Mouse (Mus musculus) spleen, adult 2 months (tissue): ENCODE results near the gene Exosc7. TPM values are rescaled to one million over a fixed set of nuclear protein-coding genes. Genes with fewer than 3 reads are reported as not detected.

Source experiments
- DNase-seq, 2 experiments: peaks; one replicate each; pipeline versions ENCODE4 v3.0.0 to v3.0.0-alpha.2; 2012 to 2021; ENCODE audit warnings: low spot score in 2 of 2, low read depth in 1 of 2
- H3K27ac ChIP-seq: fragments of 200-500 bp; 2 replicates; pipeline ENCODE4 v1.5.1; 2012; ENCODE audit warnings: low read length, inconsistent platforms; ENCODE audit not compliant: insufficient read depth
- H3K27me3 ChIP-seq: fragments of 200-500 bp; 2 replicates; pipeline ENCODE4 v1.6.1; 2012; ENCODE audit warnings: mild to moderate bottlenecking, moderate library complexity, low read length, inconsistent platforms; ENCODE audit not compliant: control insufficient read depth, insufficient read depth
- H3K36me3 ChIP-seq: fragments of 200-500 bp; 2 replicates; pipeline ENCODE4 v1.6.1; 2012; ENCODE audit warnings: mild to moderate bottlenecking, low read length, inconsistent platforms; ENCODE audit not compliant: control insufficient read depth, insufficient read depth
- H3K4me1 ChIP-seq: fragments of 200-500 bp; 2 replicates; pipeline ENCODE4 v1.6.1; 2011; ENCODE audit warnings: inconsistent platforms; ENCODE audit not compliant: control insufficient read depth, insufficient read depth, insufficient read length
- H3K4me3 ChIP-seq: fragments of 200-500 bp; 2 replicates; pipeline ENCODE4 v1.5.1; 2011; ENCODE audit warnings: mild to moderate bottlenecking, inconsistent platforms; ENCODE audit not compliant: insufficient read depth, insufficient read length; ENCODE audit errors: extremely low read depth
- CTCF ChIP-seq: fragments of 200-500 bp; IDR thresholded peaks from 2 replicates; pipeline ENCODE4 v1.5.1; 2011; ENCODE audit warnings: mild to moderate bottlenecking, inconsistent platforms; ENCODE audit not compliant: insufficient read depth, insufficient read length, insufficient replicate concordance; ENCODE audit errors: extremely low read depth
- POLR2A ChIP-seq: fragments of 200-500 bp; IDR thresholded peaks from 2 replicates; pipeline ENCODE4 v1.6.1; 2011; ENCODE audit warnings: low read depth, low read length, inconsistent platforms
- WGBS: fragments of 180-500 bp; shearing (Covaris S2); methylation state at CpG from one replicate; pipeline ENCODE4 v1.1.7; 2018; 5-methylcytosine and 5-hydroxymethylcytosine counted together
- polyA plus RNA-seq: library from polyadenylated mRNA; depleted of rRNA; stranded (reverse); fragments of >200 nt; gene quantifications from 2 replicates; pipeline ENCODE4 v1.2.3, GENCODE M21; 2012

The Exosc7 gene
- polyA plus RNA-seq, 1 experiment = 15.2 TPM

DNA sequence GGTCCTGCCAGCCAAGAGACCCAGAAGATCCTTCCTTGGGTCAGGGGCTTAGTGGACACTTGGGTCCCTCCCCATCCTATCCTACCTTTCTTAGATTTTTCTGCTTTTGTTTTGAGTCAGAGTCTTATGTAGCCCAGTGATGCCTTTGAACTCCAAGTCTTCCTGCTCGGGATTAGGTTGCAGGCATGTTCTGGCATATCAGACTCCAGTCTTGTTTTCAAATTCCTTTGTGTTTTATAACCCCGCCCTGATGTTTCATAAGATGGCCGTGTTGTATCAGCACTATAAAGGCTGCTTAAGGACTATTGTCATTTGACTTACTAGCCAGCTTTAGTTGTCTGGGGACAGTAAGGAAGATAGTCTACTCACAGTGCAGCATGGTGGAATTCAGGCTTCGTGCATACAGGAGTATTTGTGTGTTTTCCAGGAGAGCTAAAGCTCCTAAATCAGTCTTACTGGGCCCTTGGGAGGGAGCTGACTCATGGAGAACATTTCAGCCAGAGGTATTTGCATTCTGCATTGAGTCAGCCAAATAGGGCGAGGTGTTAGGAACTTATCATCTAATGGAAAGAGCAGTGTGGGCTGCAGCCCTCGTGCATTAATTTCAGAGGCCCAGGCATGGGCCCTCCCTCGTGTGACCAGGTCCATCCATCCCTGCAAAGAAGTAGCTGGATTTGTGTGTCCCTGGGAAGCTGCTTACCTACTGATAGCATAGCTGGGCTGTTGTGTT lies 24.1 kb downstream of the Exosc7 start:
- H3K36me3 ChIP-seq = peaks cover 34% of the 10 kb centered on the region
- no peak for TF ChIP-seq POLR2A
- no peak for TF ChIP-seq CTCF
- no peak overlapping the region for H3K4me3 ChIP-seq
- no peaks in the 10 kb centered on the region for H3K27me3 ChIP-seq
- 88% methylated on average over 7 of the region's 7 CpGs for WGBS
- H3K27ac ChIP-seq = no peak overlapping the region
- DNase-seq = no peak
- no peaks in the 10 kb centered on the region for H3K4me1 ChIP-seq

GRCm38 (mm10) chr9:123138891-123139474 lies 26.0 kb downstream of the Exosc7 start:
- H3K27ac ChIP-seq = no peak overlapping the region
- TF ChIP-seq POLR2A (no peak), CTCF (no peak)

GRCm38 (mm10) chr9:123139887-123140614 lies 27.0 kb downstream of the Exosc7 start:
- Histone ChIP-seq H3K27me3 (no peaks in the 10 kb centered on the region), H3K4me1 (no peaks in the 10 kb centered on the region), H3K36me3 (peaks cover 16% of the 10 kb centered on the region), H3K4me3 (no peak overlapping the region), H3K27ac (no peak overlapping the region)
- no peak for TF ChIP-seq POLR2A
- TF ChIP-seq CTCF = no peak
- 64% methylated on average over 4 of the region's 4 CpGs for WGBS
- no peak for DNase-seq

More at GRCm38 (mm10) chr9:123138891-123139474, 26.0 kb downstream of the Exosc7 start:
- no peaks in the 10 kb centered on the region for H3K27me3 ChIP-seq
- 66% methylated on average over 5 of the region's 5 CpGs for WGBS
- peaks cover 20% of the 10 kb centered on the region for H3K36me3 ChIP-seq
- H3K4me1 ChIP-seq = no peaks in the 10 kb centered on the region
- H3K4me3 ChIP-seq = no peak overlapping the region
- no peak for DNase-seq

DNA sequence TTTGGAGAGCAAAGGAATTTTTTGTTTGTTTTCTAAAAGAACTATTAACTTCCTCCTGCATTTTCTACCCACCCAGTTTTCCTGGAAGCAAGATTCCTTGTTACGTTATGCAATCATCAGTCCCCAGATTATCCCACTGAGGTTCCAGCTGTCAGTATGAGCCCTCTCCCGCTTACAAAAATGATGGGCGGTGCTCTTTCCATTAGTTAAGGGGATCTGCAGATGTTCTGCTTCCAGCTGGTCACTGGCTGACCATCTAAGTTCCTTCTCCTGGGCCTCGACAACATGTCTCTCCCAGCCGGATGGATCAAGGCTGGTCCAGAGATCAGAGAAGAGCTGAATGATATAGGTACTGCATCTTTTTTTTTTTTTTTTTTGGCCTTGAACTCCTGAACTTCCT lies 35.4 kb downstream of the Exosc7 start:
- no peaks in the 10 kb centered on the region for H3K27me3 ChIP-seq
- TF ChIP-seq CTCF (no peak), POLR2A (no peak)
- H3K36me3 ChIP-seq = no peaks in the 10 kb centered on the region
- no peak for DNase-seq
- H3K4me3 ChIP-seq = no peak overlapping the region
- WGBS = 88% methylated on average over 5 of the region's 5 CpGs
- H3K27ac ChIP-seq = no peak overlapping the region
- H3K4me1 ChIP-seq = peaks cover 6% of the 10 kb centered on the region; the same call in 1 of the 2 replicates

GRCm38 (mm10) chr9:123150241-123151020 lies 37.4 kb downstream of the Exosc7 start, which contains the start of gene Clec3b:
Clec3b (plus strand) TSS chr9:123150946.
- Histone ChIP-seq H3K27ac (peak within 1 kb of the TSS; percentile 73), H3K27me3 (no peaks in the 10 kb centered on the region), H3K4me1 (peaks cover 6% of the 10 kb centered on the region; the same call in 1 of the 2 replicates), H3K4me3 (no peak within 1 kb of the TSS), H3K36me3 (no peaks in the 10 kb centered on the region)
- 89% methylated on average over 5 of the region's 5 CpGs for WGBS
- no peak for TF ChIP-seq CTCF
- no peak for TF ChIP-seq POLR2A
- no peak for DNase-seq

DNA sequence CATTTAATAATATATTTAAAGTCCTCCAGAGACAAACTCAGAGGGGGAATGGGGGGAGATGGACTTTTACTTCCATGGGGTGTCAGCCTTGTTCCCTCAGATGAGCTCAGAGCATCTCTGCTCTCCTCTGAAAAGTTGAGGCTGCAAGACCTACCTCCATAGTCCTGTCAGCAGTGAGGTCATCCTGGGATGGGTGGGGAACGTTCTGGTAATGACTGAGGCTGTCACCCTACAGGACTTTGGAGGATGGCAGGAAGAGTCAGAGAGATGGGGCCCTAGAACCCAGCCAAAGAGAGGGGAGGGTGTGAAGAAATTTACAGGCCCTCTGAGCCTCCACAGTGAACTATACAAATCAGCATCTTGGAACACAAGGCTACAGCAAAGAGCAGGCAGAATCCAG lies 38.5 kb downstream of the Exosc7 start:
- no peak for DNase-seq
- H3K27ac ChIP-seq = peak overlapping the region; percentile 73
- peaks cover 6% of the 10 kb centered on the region; the same call in 1 of the 2 replicates for H3K4me1 ChIP-seq
- no peaks in the 10 kb centered on the region for H3K36me3 ChIP-seq
- TF ChIP-seq POLR2A (no peak), CTCF (no peak)
- H3K4me3 ChIP-seq = no peak overlapping the region
- no peaks in the 10 kb centered on the region for H3K27me3 ChIP-seq
- WGBS = 28% methylated on average over 1 of the region's 1 CpGs
